Mouse (Mus musculus) layer of hippocampus, postnatal 36 days (tissue): ENCODE measurements around the gene Phox2a. TPM values are rescaled to one million over a fixed set of nuclear protein-coding genes. Genes with fewer than 3 reads are reported as not detected.

Source experiments
- DNase-seq, 2 experiments: peaks; one replicate each; pipeline ENCODE4 v3.0.0; 2022
- total RNA-seq, 2 experiments: library from RNA; stranded (reverse); gene quantifications; 2 replicates each; pipeline ENCODE4 v1.2.3; 2021

Gene Phox2a
- total RNA-seq, 2 experiments from 2014 or later = not detected

DNA sequence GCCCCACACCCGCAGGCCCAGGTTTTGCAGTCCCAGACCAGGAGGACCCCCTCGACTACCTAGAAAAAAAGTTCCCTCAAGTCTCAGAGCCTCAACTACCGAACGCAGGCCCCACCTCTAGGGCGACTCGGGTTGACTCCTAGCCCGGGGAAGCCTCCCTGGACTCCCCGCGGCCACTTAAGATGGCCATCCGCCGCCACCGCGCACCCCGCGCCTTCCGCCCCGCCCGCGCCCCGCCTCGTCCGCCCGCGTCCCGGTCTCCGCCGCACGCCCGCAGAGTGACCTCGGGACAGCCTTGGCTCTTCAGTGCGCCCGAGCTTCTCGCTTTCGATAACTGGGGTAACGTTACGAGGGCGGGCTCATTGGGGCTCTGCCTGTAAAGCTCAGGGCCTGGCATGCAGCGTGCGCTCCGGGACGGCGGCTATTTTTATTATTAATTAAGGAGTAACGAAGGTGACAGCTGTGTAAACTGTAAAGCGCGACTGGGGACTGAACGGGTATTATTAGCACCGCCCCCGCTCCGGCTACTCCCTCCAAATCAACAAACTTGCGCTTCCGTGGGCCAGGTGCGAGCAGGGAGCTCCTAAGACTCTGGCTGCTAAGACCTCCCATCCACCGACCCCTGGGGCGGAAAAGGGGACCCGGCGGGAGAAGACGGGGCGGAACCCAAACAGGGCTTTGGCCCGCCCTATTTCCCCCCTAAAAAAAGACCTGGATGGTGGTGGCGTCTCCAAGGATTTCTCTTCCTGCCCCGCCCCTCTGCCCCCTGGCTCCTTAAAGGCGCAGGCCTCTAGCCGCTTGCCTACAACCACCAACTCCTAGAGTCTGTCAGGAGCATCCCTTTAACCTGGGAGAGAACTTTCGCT lies 19.7 kb downstream of the Phox2a start, which contains the start of gene Inppl1:
TSS of gene Inppl1 (minus strand) at position 624 of the 866 bp plus-strand sequence.
- DNase-seq = peak; percentile 69 to 70

GRCm38 (mm10) chr7:101844186-101844585 lies 26.1 kb downstream of the Phox2a start:
- DNase-seq = no peak

- no peak for DNase-seq
Observed at GRCm38 (mm10) chr7:101847934-101848333, 29.8 kb downstream of the Phox2a start.

GRCm38 (mm10) chr7:101851689-101852088 lies 33.6 kb downstream of the Phox2a start:
- no peak for DNase-seq

GRCm38 (mm10) chr7:101852846-101853245 lies 34.7 kb downstream of the Phox2a start:
- DNase-seq = no peak

GRCm38 (mm10) chr7:101853816-101854215 lies 35.7 kb downstream of the Phox2a start:
- DNase-seq = no peak

GRCm38 (mm10) chr7:101857094-101857493 lies 39.0 kb downstream of the Phox2a start, which contains the start of gene Folr2:
Gene Folr2, minus strand, starts transcription at chr7:101857194.
- DNase-seq = no peak

DNA sequence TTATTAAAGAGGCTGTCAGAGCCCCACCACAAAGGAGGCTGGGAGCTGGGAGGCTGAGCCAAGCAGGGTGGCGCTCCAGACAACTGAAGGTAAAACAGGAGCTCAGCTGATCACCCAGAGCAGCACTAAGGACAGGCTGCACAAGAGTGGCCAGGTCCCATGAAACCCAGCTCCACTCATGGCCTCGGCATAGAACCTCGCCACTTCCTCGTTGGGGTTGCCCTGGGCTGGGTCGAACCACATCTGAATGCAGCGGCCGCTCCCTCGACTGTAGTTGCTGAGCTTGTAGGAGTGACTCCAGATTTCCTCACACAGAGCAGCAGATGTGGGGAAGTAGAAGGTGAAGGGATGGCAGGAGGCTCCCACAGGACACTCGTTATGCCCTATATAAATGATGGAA lies 40.2 kb downstream of the Phox2a start:
- DNase-seq = no peak

GRCm38 (mm10) chr7:101860978-101861377 lies 42.9 kb downstream of the Phox2a start:
- no peak for DNase-seq

- DNase-seq = no peak
Observed at GRCm38 (mm10) chr7:101862291-101862690, 44.2 kb downstream of the Phox2a start.

DNA sequence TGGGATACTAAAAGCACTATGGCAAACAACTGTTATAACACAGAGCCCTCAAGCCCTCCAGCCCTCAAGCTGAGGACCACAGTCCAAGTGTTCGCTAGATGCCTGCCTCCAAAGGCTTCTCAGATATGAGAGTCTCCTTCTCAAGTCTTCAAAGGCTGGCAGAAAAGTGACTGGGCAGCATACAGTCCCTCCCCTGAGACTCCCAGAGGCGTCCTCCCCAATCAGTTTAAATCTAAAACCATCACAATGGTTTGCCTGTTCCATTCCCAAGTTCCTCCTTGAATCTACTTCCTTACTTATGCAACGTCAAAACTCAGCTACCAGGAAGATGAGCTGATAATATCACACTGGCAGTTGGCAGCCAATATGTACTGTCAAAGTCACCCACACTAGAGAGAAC lies 45.3 kb downstream of the Phox2a start, which contains the start of gene Anapc15:
TSS of gene Anapc15 (plus strand) at position 301 of the 400 bp plus-strand sequence.
- no peak for DNase-seq

GRCm38 (mm10) chr7:101866491-101867265 lies 48.6 kb downstream of the Phox2a start:
- no peak for DNase-seq

DNA sequence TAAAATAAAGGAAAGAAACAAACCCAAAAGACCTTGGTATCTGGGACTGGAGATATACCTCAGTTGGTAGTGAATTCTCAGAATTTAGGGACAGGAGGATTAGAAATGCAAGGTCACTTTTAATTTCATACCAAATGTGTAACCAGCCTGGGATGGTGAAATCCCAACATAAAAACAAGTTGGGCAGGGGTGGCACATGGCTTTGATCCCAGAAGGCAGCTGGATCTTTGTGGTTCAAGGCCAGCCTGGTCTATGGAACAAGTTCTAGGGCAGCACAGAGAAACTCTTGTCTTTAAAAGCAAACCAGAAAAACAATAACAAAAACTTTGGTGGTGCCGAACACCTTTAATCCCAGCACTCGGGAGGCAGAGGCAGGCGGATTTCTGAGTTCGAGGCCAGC lies 49.4 kb downstream of the Phox2a start:
- no peak for DNase-seq

DNA sequence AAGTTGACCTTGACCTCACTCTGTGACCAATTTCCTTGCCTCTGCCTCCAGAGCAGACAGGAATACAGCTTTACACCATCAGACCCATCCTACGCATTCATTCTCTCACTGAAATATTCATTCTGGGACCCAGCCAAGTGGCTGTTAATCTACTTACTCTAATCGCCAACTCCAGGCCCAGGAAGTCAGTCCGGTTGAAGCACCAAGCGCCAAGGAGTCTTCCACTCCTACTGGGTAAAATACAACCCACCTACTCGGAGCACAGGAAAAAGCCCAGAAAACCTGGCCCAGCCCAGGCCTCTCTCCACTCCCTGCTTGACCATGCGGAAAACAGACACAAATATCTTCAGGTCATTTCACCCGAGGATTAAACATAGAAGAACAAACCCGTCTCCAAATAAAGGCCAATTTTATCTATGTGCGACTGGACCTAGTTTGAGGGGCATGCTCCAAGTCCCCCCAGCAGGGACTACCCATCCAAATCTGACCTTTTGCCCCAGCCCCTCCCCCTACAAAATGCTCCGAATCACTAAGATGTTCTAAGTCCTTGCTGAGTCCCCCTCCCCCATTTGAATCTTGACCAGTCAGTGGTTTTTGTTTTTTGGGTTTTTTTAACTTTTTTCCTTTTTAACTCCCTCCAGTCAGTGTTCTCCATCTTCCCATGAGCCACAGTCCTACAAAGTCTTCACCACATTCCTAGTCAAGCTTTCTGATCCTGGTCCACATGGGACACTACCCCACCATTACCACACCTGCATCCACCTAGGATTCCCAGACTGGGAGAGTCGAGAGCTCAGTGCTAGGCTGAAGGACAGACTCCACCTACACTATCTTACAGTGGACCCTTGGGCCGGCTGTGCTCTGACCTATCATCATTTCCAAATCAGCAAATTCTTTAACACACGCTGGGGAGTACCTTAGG lies 50.4 kb downstream of the Phox2a start:
- no peak for DNase-seq

GRCm38 (mm10) chr7:101869163-101869500 lies 51.0 kb downstream of the Phox2a start:
- no peak for DNase-seq

- no peak for DNase-seq
Observed at GRCm38 (mm10) chr7:101870629-101871028, 52.5 kb downstream of the Phox2a start, which contains the start of gene Folr1. Gene Folr1, minus strand, starts transcription at chr7:101870788.

- no peak for DNase-seq
Observed at GRCm38 (mm10) chr7:101871296-101871695, 53.2 kb downstream of the Phox2a start.

Other genes starting within 250 kb of the Phox2a start
- gene Art2b, start 232.7 kb upstream of the Phox2a start, total RNA-seq = not detected
- gene Clpb, start 154.7 kb upstream of the Phox2a start, total RNA-seq = 10 to 100 TPM; 53.1 to 54.7 TPM
- gene Inppl1, start 19.9 kb downstream of the Phox2a start, total RNA-seq = 10 to 100 TPM; 28.7 to 29.2 TPM
- not detected for gene Folr2, start 38.9 kb downstream of the Phox2a start, total RNA-seq
- 10 to 100 TPM; 27.9 to 30.1 TPM for gene Anapc15, start 45.4 kb downstream of the Phox2a start, total RNA-seq
- gene Folr1, start 52.5 kb downstream of the Phox2a start, total RNA-seq = 1 to 10 TPM in 1 of 2 experiments, under 1 TPM in 1; 0.62 to 4.9 TPM
- 10 to 100 TPM; 87.9 to 90.5 TPM for gene Lamtor1, start 87.6 kb downstream of the Phox2a start, total RNA-seq
- not detected for gene Tomt, start 88.0 kb downstream of the Phox2a start, total RNA-seq
- gene Lrrc51, start 115.6 kb downstream of the Phox2a start, total RNA-seq = 1 to 10 TPM; 4.8 to 5.7 TPM
- 100 to 1,000 TPM; 101 to 112 TPM for gene Numa1, start 115.8 kb downstream of the Phox2a start, total RNA-seq
- 10 to 100 TPM in 1 of 2 experiments, 1 to 10 TPM in 1; 7.8 to 11.0 TPM for gene Il18bp, start 200.4 kb downstream of the Phox2a start, total RNA-seq
- 10 to 100 TPM; 39.5 to 51.6 TPM for gene Rnf121, start 247.2 kb downstream of the Phox2a start, total RNA-seq
- 10 to 100 TPM; 27.5 to 30.0 TPM for gene Xndc1, start 247.2 kb downstream of the Phox2a start, total RNA-seq
- gene Xntrpc, start 247.4 kb downstream of the Phox2a start, total RNA-seq = 1 to 10 TPM; 2.2 to 2.4 TPM